Mouse (Mus musculus): Measurements from ENCODE around the gene Tln2. TPM values are rescaled to one million over a fixed set of nuclear protein-coding genes. Genes with fewer than 3 reads are reported as not detected.

Gene Tln2
- polyA plus RNA-seq, 1 experiment from 2014 or later: 5.0 TPM

DNA sequence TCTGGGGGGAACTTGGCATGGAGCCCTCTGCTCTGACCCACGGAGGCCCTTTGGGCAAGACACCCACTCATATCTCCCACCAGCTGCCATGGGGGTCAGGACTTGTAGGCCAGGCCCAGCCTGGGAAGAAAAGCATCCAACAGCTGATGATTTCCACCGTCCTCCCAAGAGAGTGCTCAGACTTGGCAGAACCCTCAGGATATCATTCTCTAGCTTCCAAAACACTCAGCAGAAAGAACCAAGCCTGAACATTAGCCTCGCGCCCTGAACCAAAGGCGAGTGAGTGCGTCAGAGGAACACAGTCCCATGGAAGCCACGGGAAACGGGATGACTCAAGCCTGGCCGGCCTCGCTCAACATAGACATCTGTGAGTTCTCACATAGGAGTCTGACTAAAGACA, 25.4 kb upstream of the Tln2 start:
- no peak overlapping the region for H3K4me2 ChIP-seq
- H3K27ac ChIP-seq: no peak overlapping the region
- H3K4me3 ChIP-seq (replicated peaks): no peak overlapping the region
- no peak overlapping the region for H3K9ac ChIP-seq
- DNase-seq (no peak), ATAC-seq (ENCODE audit: low read depth) (no peak)
- WGBS (ENCODE audit: insufficient replicate concordance): 81% methylated on average over 10 of the region's 10 CpGs
- no peaks in the 10 kb centered on the region for H3K9me3 ChIP-seq (replicated peaks)
- H3K4me1 ChIP-seq (replicated peaks): no peaks in the 10 kb centered on the region
- no peaks in the 10 kb centered on the region for H3K27me3 ChIP-seq
- H3K36me3 ChIP-seq: no peaks in the 10 kb centered on the region

DNA sequence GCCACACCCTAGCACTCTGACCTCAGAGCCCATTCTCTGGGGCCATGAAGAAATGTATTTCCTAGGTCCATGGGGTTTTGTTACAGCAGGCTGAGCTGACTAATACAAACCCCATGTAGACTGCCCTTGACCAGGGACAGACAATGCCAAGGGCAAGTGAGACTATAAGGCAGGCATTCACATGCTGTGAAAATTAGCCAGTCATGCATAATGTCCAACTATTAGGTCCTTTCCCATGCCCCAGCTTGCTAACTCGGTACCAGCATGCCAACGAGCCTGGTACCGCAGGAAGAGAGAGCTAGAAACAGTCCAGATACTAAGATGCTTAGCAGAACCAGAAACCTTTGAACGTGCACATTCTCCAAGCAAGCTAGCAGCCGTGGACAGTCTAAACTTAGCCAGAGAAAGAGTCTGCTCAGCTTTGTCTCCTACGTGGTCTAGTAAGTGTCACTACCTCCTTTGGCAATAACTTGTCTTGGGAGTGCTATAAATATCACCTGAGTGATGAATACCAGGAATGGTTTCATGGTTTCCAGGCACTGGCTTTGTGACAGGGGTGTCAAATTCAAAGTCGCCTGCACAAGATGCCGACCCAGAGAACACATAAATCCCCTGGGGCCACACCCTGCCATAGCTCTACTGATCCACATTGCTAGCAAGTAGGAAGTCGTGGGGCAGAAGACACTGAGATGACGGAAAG, 22.2 kb upstream of the Tln2 start:
- Histone ChIP-seq H3K4me3 (replicated peaks) (no peak overlapping the region), H3K27me3 (no peaks in the 10 kb centered on the region), H3K27ac (no peak overlapping the region), H3K4me2 (no peak overlapping the region), H3K9me3 (replicated peaks) (no peaks in the 10 kb centered on the region), H3K4me1 (replicated peaks) (no peaks in the 10 kb centered on the region), H3K9ac (no peak overlapping the region), H3K36me3 (no peaks in the 10 kb centered on the region)
- DNase-seq (no peak), ATAC-seq (ENCODE audit: low read depth) (no peak)
- 60% methylated on average over 10 of the region's 10 CpGs for WGBS (ENCODE audit: insufficient replicate concordance)

DNA sequence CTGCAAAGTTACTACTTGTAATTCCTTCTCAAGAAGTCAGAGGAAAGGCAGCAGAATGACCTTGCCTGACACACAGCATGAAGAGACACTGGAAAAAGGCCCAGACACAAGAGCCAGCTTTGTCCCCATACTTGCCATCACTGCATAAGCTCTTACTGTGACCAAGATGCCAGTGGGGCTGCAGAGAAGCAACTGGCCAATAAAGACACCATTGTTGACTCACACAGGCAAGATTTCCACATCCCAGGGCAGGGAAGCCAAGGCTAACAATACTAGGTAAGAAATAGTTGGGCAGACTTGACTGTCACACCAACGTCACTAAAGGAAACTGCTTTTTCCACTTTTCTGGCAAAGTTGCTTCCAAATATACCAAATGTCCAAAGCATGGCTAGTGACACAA, 20.0 kb upstream of the Tln2 start:
- ATAC-seq (ENCODE audit: low read depth) (no peak), DNase-seq (no peak)
- H3K4me1 ChIP-seq (replicated peaks): no peaks in the 10 kb centered on the region
- no peak overlapping the region for H3K9ac ChIP-seq
- H3K27ac ChIP-seq: no peak overlapping the region
- no peaks in the 10 kb centered on the region for H3K36me3 ChIP-seq
- no peak overlapping the region for H3K4me3 ChIP-seq (replicated peaks)
- no peaks in the 10 kb centered on the region for H3K27me3 ChIP-seq
- no peak overlapping the region for H3K4me2 ChIP-seq
- WGBS (ENCODE audit: insufficient replicate concordance): 68% methylated on average over 1 of the region's 1 CpGs
- H3K9me3 ChIP-seq (replicated peaks): no peaks in the 10 kb centered on the region

DNA sequence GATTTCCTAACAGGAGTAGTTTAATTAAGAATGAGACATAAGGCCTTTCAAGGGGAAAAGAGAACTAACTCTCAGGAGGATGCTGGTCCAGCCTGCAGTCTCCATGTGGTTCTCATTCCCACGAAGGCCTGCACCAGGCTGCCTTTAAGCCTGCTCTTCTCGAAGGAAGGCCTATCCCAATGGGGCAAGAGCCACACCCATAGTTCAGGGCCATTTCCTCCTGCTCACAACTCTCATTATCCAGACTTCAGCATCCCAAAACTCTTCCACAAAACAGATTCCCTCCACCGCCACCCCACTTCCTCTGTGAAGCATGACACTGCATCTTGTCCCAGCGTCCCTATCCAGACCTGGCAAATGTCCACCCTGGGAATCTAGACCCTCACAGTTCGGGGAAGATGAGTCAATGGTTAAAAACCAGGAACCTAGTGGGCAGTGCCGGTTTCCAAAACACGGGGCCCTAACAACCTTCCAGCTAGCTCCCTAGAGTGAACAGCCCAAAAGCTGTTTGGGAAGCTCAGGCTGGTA, 15.3 kb upstream of the Tln2 start:
- no peak overlapping the region for H3K4me2 ChIP-seq
- H3K27me3 ChIP-seq: no peaks in the 10 kb centered on the region
- 44% methylated on average over 7 of the region's 7 CpGs for WGBS (ENCODE audit: insufficient replicate concordance)
- H3K36me3 ChIP-seq: no peaks in the 10 kb centered on the region
- no peaks in the 10 kb centered on the region for H3K9me3 ChIP-seq (replicated peaks)
- no peak for ATAC-seq (ENCODE audit: low read depth)
- H3K9ac ChIP-seq: no peak overlapping the region
- no peak overlapping the region for H3K4me3 ChIP-seq (replicated peaks)
- DNase-seq: no peak
- no peak overlapping the region for H3K27ac ChIP-seq
- no peaks in the 10 kb centered on the region for H3K4me1 ChIP-seq (replicated peaks)

DNA sequence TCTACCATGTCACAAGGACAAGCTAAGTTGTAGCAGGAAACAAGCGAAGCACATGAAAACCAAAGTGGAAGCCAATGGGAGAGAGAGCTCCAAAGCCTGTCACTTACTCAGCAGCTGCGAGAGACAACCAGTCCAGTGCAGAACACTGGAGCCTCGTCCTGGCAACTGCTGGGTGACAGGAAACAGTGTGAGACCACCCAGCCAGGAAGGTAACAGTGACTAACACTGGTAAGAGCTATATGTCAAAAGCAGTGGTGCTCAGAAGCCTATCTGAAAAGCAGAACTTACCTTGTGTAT, 14.1 kb upstream of the Tln2 start:
- ATAC-seq (ENCODE audit: low read depth) (no peak), DNase-seq (no peak)
- H3K27ac ChIP-seq: no peak overlapping the region
- WGBS (ENCODE audit: insufficient replicate concordance): 33% methylated on average over 3 of the region's 3 CpGs
- no peak overlapping the region for H3K4me2 ChIP-seq
- H3K4me1 ChIP-seq (replicated peaks): no peaks in the 10 kb centered on the region
- no peaks in the 10 kb centered on the region for H3K27me3 ChIP-seq
- H3K36me3 ChIP-seq: no peaks in the 10 kb centered on the region
- no peak overlapping the region for H3K4me3 ChIP-seq (replicated peaks)
- H3K9ac ChIP-seq: no peak overlapping the region
- no peaks in the 10 kb centered on the region for H3K9me3 ChIP-seq (replicated peaks)

GRCm38 (mm10) chr9:67572790-67573682, 13.5 kb upstream of the Tln2 start:
- no peak overlapping the region for H3K27ac ChIP-seq
- no peak for ATAC-seq (ENCODE audit: low read depth)

GRCm38 (mm10) chr9:67565801-67566258, 6.3 kb upstream of the Tln2 start:
- no peaks in the 10 kb centered on the region for H3K9me3 ChIP-seq (replicated peaks)
- DNase-seq: no peak
- ATAC-seq (ENCODE audit: low read depth): no peak
- 73% methylated on average over 6 of the region's 6 CpGs for WGBS (ENCODE audit: insufficient replicate concordance)
- no peaks in the 10 kb centered on the region for H3K36me3 ChIP-seq
- H3K4me2 ChIP-seq: no peak overlapping the region
- H3K27ac ChIP-seq: no peak overlapping the region
- H3K4me3 ChIP-seq (replicated peaks): no peak overlapping the region
- no peaks in the 10 kb centered on the region for H3K4me1 ChIP-seq (replicated peaks)
- no peaks in the 10 kb centered on the region for H3K27me3 ChIP-seq
- no peak overlapping the region for H3K9ac ChIP-seq

More at GRCm38 (mm10) chr9:67572790-67573682, 13.5 kb upstream of the Tln2 start:
- Histone ChIP-seq H3K4me1 (replicated peaks) (no peaks in the 10 kb centered on the region), H3K4me2 (no peak overlapping the region), H3K36me3 (no peaks in the 10 kb centered on the region), H3K9ac (no peak overlapping the region), H3K27me3 (no peaks in the 10 kb centered on the region), H3K9me3 (replicated peaks) (no peaks in the 10 kb centered on the region), H3K4me3 (replicated peaks) (no peak overlapping the region)
- DNase-seq: no peak
- 67% methylated on average over 10 of the region's 10 CpGs for WGBS (ENCODE audit: insufficient replicate concordance)

- H3K9ac ChIP-seq: no peak overlapping the region
- no peaks in the 10 kb centered on the region for H3K4me1 ChIP-seq (replicated peaks)
- no peaks in the 10 kb centered on the region for H3K36me3 ChIP-seq
- no peak overlapping the region for H3K4me3 ChIP-seq (replicated peaks)
- WGBS (ENCODE audit: insufficient replicate concordance): 68% methylated on average over 8 of the region's 8 CpGs
- H3K27me3 ChIP-seq: no peaks in the 10 kb centered on the region
- H3K27ac ChIP-seq: no peak overlapping the region; the same call in 1 of the 2 replicates
- H3K4me2 ChIP-seq: no peak overlapping the region
- DNase-seq: no peak
- ATAC-seq (ENCODE audit: low read depth): no peak
- H3K9me3 ChIP-seq (replicated peaks): no peaks in the 10 kb centered on the region
These were observed 9.5 kb downstream of the Tln2 start for GRCm38 (mm10) chr9:67549811-67550501.

- Histone ChIP-seq H3K27me3 (no peaks in the 10 kb centered on the region), H3K4me3 (replicated peaks) (no peak overlapping the region), H3K9me3 (replicated peaks) (no peaks in the 10 kb centered on the region), H3K36me3 (no peaks in the 10 kb centered on the region), H3K4me1 (replicated peaks) (no peaks in the 10 kb centered on the region), H3K27ac (no peak overlapping the region), H3K4me2 (no peak overlapping the region), H3K9ac (no peak overlapping the region)
- WGBS (ENCODE audit: insufficient replicate concordance): 56% methylated on average over 4 of the region's 4 CpGs
- DNase-seq: no peak
- no peak for ATAC-seq (ENCODE audit: low read depth)
These were observed 10.2 kb downstream of the Tln2 start for GRCm38 (mm10) chr9:67549332-67549731.

GRCm38 (mm10) chr9:67546650-67547049, 12.9 kb downstream of the Tln2 start:
- 63% methylated on average over 5 of the region's 5 CpGs for WGBS (ENCODE audit: insufficient replicate concordance)
- Histone ChIP-seq H3K36me3 (no peaks in the 10 kb centered on the region), H3K4me1 (replicated peaks) (no peaks in the 10 kb centered on the region), H3K9me3 (replicated peaks) (no peaks in the 10 kb centered on the region), H3K27me3 (no peaks in the 10 kb centered on the region), H3K4me3 (replicated peaks) (no peak overlapping the region), H3K4me2 (no peak overlapping the region), H3K9ac (no peak overlapping the region), H3K27ac (no peak overlapping the region)
- DNase-seq: no peak
- no peak for ATAC-seq (ENCODE audit: low read depth)

GRCm38 (mm10) chr9:67545794-67546193, 13.7 kb downstream of the Tln2 start:
- Histone ChIP-seq H3K36me3 (no peaks in the 10 kb centered on the region), H3K4me3 (replicated peaks) (no peak overlapping the region), H3K27me3 (no peaks in the 10 kb centered on the region), H3K9me3 (replicated peaks) (no peaks in the 10 kb centered on the region), H3K9ac (no peak overlapping the region), H3K27ac (no peak overlapping the region), H3K4me2 (no peak overlapping the region), H3K4me1 (replicated peaks) (no peaks in the 10 kb centered on the region)
- no peak for DNase-seq
- ATAC-seq (ENCODE audit: low read depth): no peak
- 52% methylated on average over 3 of the region's 3 CpGs for WGBS (ENCODE audit: insufficient replicate concordance)

All from liver, embryonic 13.5 days (tissue).